Mouse (Mus musculus) hematopoietic stem cell, adult 5-6 weeks (primary cell): ENCODE results near the gene Gsto2. TPM values are rescaled to one million over a fixed set of nuclear protein-coding genes. Genes with fewer than 3 reads are reported as not detected.

Source experiments
- ATAC-seq, 2 experiments: fragments of 125-278 bp in 1 of 2; replicated peaks in 1 of 2; 2 replicates each; pipeline ENCODE4 v1.8.0; 2016 to 2017; ENCODE audit warnings: inconsistent platforms in 2 of 2, mild to moderate bottlenecking in 2 of 2, moderate number of reproducible peaks in 2 of 2, low read depth in 1 of 2, moderate TSS enrichment in 1 of 2; ENCODE audit not compliant: low FRiP score in 2 of 2, poor library complexity in 2 of 2, severe bottlenecking in 2 of 2, insufficient read depth in 1 of 2, low TSS enrichment in 1 of 2
- total RNA-seq: library from RNA; stranded (forward); fragments of 172-1452, 232-1000 nt; gene quantifications from 2 replicates; pipeline ENCODE4 v1.2.3, GENCODE M21; 2017

Gene Gsto2
- total RNA-seq, 1 experiment from 2014 or later = not detected

DNA sequence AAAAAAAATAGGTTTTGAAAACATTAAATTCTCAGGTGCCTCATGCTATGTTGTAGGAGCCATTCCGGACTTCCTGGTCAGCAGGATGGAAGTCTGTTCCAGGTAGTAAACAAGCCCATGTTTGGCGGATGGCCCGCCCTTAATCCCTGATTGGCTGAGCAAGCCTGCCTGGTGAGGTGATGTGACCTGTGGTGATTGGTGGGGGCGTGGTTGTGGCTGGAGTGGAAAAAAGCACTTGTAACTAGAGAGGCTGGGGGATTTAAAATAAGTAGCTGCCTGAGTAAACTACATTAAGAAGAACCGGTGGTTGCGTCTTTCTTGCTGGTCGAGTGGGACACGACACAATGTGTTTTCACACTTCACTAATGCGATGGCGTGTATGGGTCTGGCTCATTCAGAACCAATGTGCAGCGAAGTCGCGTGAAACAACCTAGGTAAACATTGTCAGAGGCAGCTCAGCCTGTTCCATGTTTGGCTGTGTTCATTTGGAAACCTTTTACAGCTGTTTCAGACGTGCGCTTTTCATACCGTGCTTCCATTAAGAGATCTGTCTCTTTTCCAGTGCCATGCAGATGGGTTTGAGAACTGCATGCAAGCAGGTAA lies 69.4 kb downstream of the Gsto2 start:
- ATAC-seq = no peak

DNA sequence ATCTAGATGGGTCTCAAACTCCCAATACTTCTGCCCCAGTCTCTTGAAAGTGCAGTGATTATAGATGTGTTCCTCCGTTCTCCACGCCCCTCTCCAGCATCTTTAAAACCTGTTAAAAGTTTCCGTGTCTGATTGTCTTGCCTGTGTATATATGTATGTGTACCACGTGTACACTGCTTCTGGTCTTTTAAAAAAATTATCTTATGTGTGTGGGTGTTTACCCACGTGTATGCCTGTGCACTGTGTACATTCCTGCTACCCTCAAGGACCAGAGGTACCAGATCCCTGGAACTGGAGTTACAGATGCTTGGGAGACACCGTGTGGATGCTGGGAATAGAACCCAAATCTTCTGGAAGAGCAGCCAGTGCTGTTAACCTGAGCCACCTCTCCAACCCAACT lies 70.2 kb downstream of the Gsto2 start:
- ATAC-seq = no peak

Other genes with a start within 250 kb of the Gsto2 start
- gene Col17a1, start 173.4 kb upstream of the Gsto2 start, total RNA-seq = not detected in 2 replicates
- gene Sfr1, start 133.9 kb upstream of the Gsto2 start, total RNA-seq = 209 and 264 TPM in 2 replicates
- 96.4 and 117 TPM in 2 replicates for gene Gsto1, start 10.6 kb upstream of the Gsto2 start, total RNA-seq
- 0.10 TPM in 1 of 2 replicates, not detected in the other for gene Cfap43, start 53.8 kb downstream of the Gsto2 start, total RNA-seq
- gene Itprip, start 53.8 kb downstream of the Gsto2 start, total RNA-seq = 18.6 and 33.0 TPM in 2 replicates
- not detected in 2 replicates for gene Cfap58, start 72.1 kb downstream of the Gsto2 start, total RNA-seq